Mouse (Mus musculus) embryonic fibroblast, embryonic 13.5 days (primary cell): ENCODE results near the gene Mlf1.

ENCODE experiments used
- CTCF ChIP-seq: IDR thresholded peaks from 2 replicates; pipeline ENCODE4 v1.5.1; 2011; ENCODE audit warnings: mild to moderate bottlenecking, control low read depth, low read length, moderate library complexity, borderline replicate concordance; ENCODE audit not compliant: insufficient read depth
- POLR2A ChIP-seq: IDR thresholded peaks from 2 replicates; pipeline ENCODE4 v1.6.1; 2011; ENCODE audit warnings: low read depth, mild to moderate bottlenecking, control low read depth, low read length, moderate library complexity

- TF ChIP-seq CTCF (no peak), POLR2A (no peak)
Measured at GRCm38 (mm10) chr3:67340921-67341320, 33.0 kb upstream of the Mlf1 start.
